Comparison of ENCODE assay signal across 1 mouse cellular context in the genomic region with DNA sequence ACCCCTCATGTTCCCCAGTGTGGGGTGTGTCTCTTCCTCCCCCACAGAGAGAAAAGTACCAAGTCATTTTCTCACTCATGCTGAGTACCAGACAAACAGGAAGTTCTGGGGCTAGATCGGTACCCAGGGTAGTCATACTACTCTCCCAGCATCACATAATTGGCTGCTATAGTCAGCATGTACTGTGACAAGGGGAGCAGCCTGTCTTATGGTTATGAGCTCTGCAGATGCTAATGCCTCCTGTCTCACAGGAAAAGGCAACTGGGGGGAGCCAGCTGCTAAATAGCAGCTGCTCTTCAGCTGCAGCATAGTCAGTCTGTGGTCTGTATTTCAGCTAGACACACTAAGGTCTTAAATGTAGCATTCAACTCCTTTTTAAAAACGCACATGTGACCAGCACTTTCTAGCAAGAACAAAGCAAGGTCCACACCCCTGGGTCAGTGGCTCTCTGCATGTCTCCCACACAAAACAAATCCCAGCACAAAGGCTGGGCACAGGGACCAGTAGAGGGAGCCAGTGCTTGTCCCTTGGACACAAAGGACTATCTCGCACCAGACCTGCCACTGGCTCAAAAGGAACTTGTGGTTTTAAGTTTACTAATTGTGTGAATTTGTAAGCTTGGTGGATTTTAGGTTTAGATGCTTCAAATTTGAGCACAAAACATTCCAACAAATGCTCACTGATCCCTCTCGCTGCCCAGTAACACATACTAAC.
TF ChIP-seq lines count a peak whose summit lies in the region.

No protein-coding gene starts in this region.

TF ChIP-seq in CH12.LX, 34 proteins besides CTCF, POLR2A, EP300 and RAD21 (continued from another document):
- TF ChIP-seq HCFC1 (IDR thresholded peaks at IDR 0.05; ENCODE audit: low read depth, low read length) = peak; percentile 31; the same call in 1 of the 2 replicates
- 0 out of 2 replicates have a peak, but pooled peaks have one; percentile 15 for TF ChIP-seq ETS1 (conservative IDR thresholded peaks at IDR 0.05; ENCODE audit: low read depth, low read length)
- TF ChIP-seq SIN3A (IDR thresholded peaks at IDR 0.05; ENCODE audit: low read length) = peak; percentile 65
- peak; percentile 94 for TF ChIP-seq SMC3 (IDR thresholded peaks at IDR 0.05; ENCODE audit: low read depth, low read length)
- TF ChIP-seq MAX (IDR thresholded peaks at IDR 0.05; ENCODE audit: low read length) = peak; percentile 51; the same call in 1 of the 2 replicates
- TF ChIP-seq ZC3H11A (IDR thresholded peaks at IDR 0.05; ENCODE audit: low read depth, low read length) = peak; percentile 79
- no peak for TF ChIP-seq JUN (IDR thresholded peaks at IDR 0.05; ENCODE audit: insufficient read depth, low read depth, low read length)
- TF ChIP-seq MEF2A (IDR thresholded peaks at IDR 0.05; ENCODE audit: borderline replicate concordance, low read depth, low read length) = peak; percentile 49; the same call in 1 of the 2 replicates
- no peak for TF ChIP-seq ZKSCAN1 (IDR thresholded peaks at IDR 0.05; ENCODE audit: borderline replicate concordance, low read depth, low read length)
- TF ChIP-seq NRF1 (IDR thresholded peaks at IDR 0.05; ENCODE audit: low read depth, low read length) = no peak
- TF ChIP-seq RCOR1 (conservative IDR thresholded peaks at IDR 0.05; ENCODE audit: low read depth, low read length) = peak; percentile 51; the same call in 1 of the 2 replicates
- peak; percentile 56 for TF ChIP-seq NELFE (IDR thresholded peaks at IDR 0.05; ENCODE audit: low read depth, low read length)
- TF ChIP-seq CHD2 (IDR thresholded peaks at IDR 0.05; ENCODE audit: low read length) = peak; percentile 41; the same call in 1 of the 2 replicates
- no peak for TF ChIP-seq ZMIZ1 (IDR thresholded peaks at IDR 0.05; ENCODE audit: low read depth, low read length)
- peak; percentile 57 for TF ChIP-seq JUND (conservative IDR thresholded peaks at IDR 0.05; ENCODE audit: low read depth, low read length)
- TF ChIP-seq ELF1 (IDR thresholded peaks at IDR 0.05; ENCODE audit: low read depth, low read length) = 0 out of 2 replicates have a peak, but pooled peaks have one; percentile 24
- TF ChIP-seq BHLHE40 (IDR thresholded peaks at IDR 0.05; ENCODE audit: low read depth, low read length) = peak; percentile 57
- TF ChIP-seq POLR2AphosphoS2 (IDR thresholded peaks at IDR 0.05; ENCODE audit: low read depth, low read length) = no peak
- TF ChIP-seq E2F4 (IDR thresholded peaks at IDR 0.05; ENCODE audit: insufficient replicate concordance, low read depth, low read length) = no peak
- TF ChIP-seq USF2 (conservative IDR thresholded peaks at IDR 0.05; ENCODE audit: low read depth, low read length) = no peak
- peak; percentile 39; the same call in 1 of the 2 replicates for TF ChIP-seq MXI1 (IDR thresholded peaks at IDR 0.05; ENCODE audit: low read depth, low read length)
